Mouse (Mus musculus) midbrain, embryonic 16.5 days (tissue): ENCODE measurements around the gene Cfap73. TPM values are rescaled to one million over a fixed set of nuclear protein-coding genes. Genes with fewer than 3 reads are reported as not detected.

Source experiments
- ATAC-seq: fragments of 200-750 bp; cut with Nextera tagmentation; 2 replicates; pipeline ENCODE4 v1.8.0; 2017; ENCODE audit warnings: moderate TSS enrichment
- H3K27ac ChIP-seq: fragments of 300-500 bp; sonication (generic); 2 replicates; pipeline ENCODE4 v1.5.1; 2014; ENCODE audit warnings: mild to moderate bottlenecking, low read length, mixed read lengths
- H3K27me3 ChIP-seq: fragments of 300-500 bp; sonication (generic); 2 replicates; pipeline ENCODE4 v1.6.1; 2014; ENCODE audit warnings: low read depth, low read length, mixed read lengths; ENCODE audit not compliant: control insufficient read depth, insufficient read depth
- H3K36me3 ChIP-seq: fragments of 300-500 bp; sonication (generic); 2 replicates; pipeline ENCODE4 v1.6.1; 2014; ENCODE audit warnings: mild to moderate bottlenecking, low read length, moderate library complexity, mixed read lengths; ENCODE audit not compliant: control insufficient read depth, insufficient read depth
- H3K4me1 ChIP-seq: fragments of 300-500 bp; sonication (generic); 2 replicates; pipeline ENCODE4 v1.6.1; 2014; ENCODE audit warnings: mild to moderate bottlenecking, low read length, mixed read lengths; ENCODE audit not compliant: control insufficient read depth, insufficient read depth
- H3K4me2 ChIP-seq: fragments of 300-500 bp; sonication (generic); 2 replicates; pipeline ENCODE4 v1.6.1; 2014; ENCODE audit warnings: mild to moderate bottlenecking, low read length, mixed read lengths
- H3K4me3 ChIP-seq: fragments of 300-500 bp; sonication (generic); 2 replicates; pipeline ENCODE4 v1.5.1; 2014; ENCODE audit warnings: low read depth, mild to moderate bottlenecking, low read length, moderate library complexity, mixed read lengths
- H3K9ac ChIP-seq: fragments of 300-500 bp; sonication (generic); 2 replicates; pipeline ENCODE4 v1.6.1; 2014; ENCODE audit warnings: low read depth, low read length, mixed read lengths
- H3K9me3 ChIP-seq: fragments of 300-500 bp; sonication (generic); replicated peaks from 2 replicates; pipeline ENCODE4 v1.6.1; 2014; ENCODE audit warnings: mild to moderate bottlenecking, low read length, mixed read lengths; ENCODE audit not compliant: control insufficient read depth, poor library complexity, severe bottlenecking
- WGBS: fragments of 180-500 bp; shearing (Covaris S2); extraction: QIAGEN DNeasy Blood & Tissue Kit; methylation state at CpG from one replicate; pipeline ENCODE4 v1.1.7; 2014; 5-methylcytosine and 5-hydroxymethylcytosine counted together
- polyA plus RNA-seq: library from polyadenylated mRNA; unstranded; fragments of >200 nt; fragmentation: Nextera tagmentation; extraction: Ambion mirVana; gene quantifications from 2 replicates; pipeline ENCODE4 v1.2.1, GENCODE M21; 2015

Gene Cfap73
- polyA plus RNA-seq, 1 experiment from 2014 or later, result 1.2 TPM

DNA sequence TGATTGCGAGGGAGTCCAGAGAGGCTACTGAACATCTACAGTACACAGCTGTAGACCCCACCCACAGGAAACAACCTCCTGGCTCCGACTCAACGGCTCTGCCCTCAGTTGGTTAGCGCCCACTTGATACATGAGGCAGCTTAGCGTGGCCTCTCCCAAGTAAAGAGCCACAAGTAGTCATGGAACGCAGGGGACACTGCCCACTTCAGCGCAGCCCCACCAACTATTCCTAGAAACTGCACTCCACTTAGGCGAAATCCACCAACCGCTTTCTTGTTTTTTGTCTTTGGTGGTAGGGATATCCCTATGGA, 46.5 kb downstream of the Cfap73 start:
- Histone ChIP-seq H3K4me3 (peak overlapping the region; percentile 79), H3K27me3 (no peaks in the 10 kb centered on the region), H3K9ac (peak overlapping the region; percentile 92), H3K4me1 (peaks cover 12% of the 10 kb centered on the region), H3K27ac (no peak overlapping the region), H3K4me2 (peak overlapping the region; percentile 99), H3K9me3 (no peaks in the 10 kb centered on the region), H3K36me3 (peaks cover 3% of the 10 kb centered on the region; the same call in 1 of the 2 replicates)
- 34% methylated on average over 9 of the region's 9 CpGs for whole genome bisulfite sequencing
- ATAC-seq, result no peak

DNA sequence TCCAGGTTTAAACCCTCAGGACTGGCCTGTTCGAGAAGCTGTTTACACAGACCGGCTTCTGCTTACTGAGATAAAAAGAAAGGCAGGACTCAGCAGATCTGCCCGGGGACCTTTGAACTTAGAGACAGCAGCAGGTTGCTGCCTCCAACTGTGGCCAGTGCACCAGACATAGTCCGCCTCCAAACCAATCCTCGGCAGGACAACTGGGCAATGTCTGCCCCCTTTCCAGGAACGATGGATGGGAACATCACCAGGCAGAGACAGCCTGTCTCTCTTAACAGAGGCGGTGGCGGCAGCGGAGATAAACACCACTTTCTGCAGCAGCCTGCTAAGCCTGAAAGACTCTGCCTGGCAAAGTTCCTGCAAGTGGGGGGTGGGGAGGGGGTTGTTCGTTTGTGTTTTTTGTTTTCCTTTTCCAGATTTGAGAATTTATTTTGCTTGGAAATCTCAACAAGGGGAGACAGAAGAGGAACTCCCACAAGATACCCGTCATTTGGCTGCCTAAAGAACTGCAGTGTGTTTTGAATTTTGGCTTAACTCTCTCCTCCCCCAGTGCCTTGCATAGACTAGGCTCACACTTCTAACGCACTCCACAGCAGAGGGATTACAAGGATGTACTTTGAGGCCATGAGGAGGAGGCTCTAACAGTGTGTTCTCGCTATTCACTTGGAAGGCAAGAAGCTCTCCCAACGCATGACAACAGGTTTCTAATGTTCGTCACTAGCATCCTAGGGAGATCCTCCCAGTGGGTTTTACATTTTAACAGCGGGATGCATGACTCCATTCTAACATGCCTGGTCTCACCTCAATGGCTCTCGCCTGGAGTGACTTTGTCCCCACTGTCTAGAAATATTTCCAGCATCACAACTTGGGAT, 47.1 kb downstream of the Cfap73 start:
- H3K9me3 ChIP-seq, result no peaks in the 10 kb centered on the region
- no peak overlapping the region for H3K27ac ChIP-seq
- H3K27me3 ChIP-seq, result no peaks in the 10 kb centered on the region
- peaks cover 3% of the 10 kb centered on the region; the same call in 1 of the 2 replicates for H3K36me3 ChIP-seq
- H3K4me1 ChIP-seq, result peaks cover 12% of the 10 kb centered on the region
- H3K4me3 ChIP-seq, result peak overlapping the region; percentile 79; the same call in 1 of the 2 replicates
- ATAC-seq, result no peak
- H3K4me2 ChIP-seq, result peak overlapping the region; percentile 99
- no peak overlapping the region for H3K9ac ChIP-seq
- 8% methylated on average over 17 of the region's 17 CpGs for WGBS

DNA sequence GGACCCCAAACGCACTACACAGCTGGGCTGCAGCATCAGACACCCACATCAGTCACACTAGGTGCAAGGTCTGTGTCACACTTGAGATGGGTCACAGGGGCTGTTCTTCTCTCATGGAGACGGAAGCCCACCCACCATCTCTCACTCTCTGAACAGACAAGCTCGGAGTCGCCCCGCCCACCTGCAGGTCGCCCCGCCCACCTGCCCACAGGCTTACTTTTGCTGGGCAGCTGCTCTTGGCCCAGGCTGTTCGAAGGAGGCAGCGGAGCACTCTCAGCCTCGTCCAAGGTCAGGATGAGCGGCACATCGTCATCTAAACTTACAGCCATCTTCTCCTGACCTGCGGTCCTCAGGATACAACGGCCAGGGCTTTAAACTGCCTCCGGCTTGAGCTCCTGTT, 49.1 kb downstream of the Cfap73 start:
- H3K9ac ChIP-seq, result no peak overlapping the region
- no peak overlapping the region for H3K27ac ChIP-seq
- no peaks in the 10 kb centered on the region for H3K27me3 ChIP-seq
- H3K4me3 ChIP-seq, result no peak overlapping the region
- no peak for ATAC-seq
- 37% methylated on average over 15 of the region's 15 CpGs for WGBS
- peaks cover 12% of the 10 kb centered on the region for H3K4me1 ChIP-seq
- H3K36me3 ChIP-seq, result peaks cover 3% of the 10 kb centered on the region; the same call in 1 of the 2 replicates
- H3K9me3 ChIP-seq, result no peaks in the 10 kb centered on the region
- no peak overlapping the region for H3K4me2 ChIP-seq

DNA sequence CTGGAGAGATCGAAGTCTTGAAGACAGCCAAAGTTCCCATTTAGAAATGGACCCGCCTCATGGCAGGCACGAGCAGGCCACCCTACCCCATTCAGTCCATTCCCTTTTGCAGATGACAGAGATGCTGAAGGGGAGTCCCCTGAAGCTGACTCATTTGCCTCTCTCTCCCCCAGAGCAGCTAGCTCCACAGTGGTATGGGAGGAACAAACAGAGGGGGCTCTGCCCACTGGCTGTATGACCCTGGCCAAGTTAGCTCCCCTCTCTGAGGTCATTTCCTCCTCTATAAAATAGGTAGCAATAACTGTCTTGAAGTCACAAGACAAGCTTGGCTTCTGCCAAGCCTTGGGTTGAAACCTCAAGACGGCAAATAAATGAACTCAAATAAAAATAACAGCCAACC, 50.5 kb downstream of the Cfap73 start:
- H3K4me1 ChIP-seq, result peaks cover 9% of the 10 kb centered on the region
- peaks cover 3% of the 10 kb centered on the region; the same call in 1 of the 2 replicates for H3K36me3 ChIP-seq
- no peak overlapping the region for H3K9ac ChIP-seq
- 95% methylated on average over 4 of the region's 4 CpGs for WGBS
- no peak overlapping the region for H3K4me2 ChIP-seq
- H3K4me3 ChIP-seq, result no peak overlapping the region
- H3K27ac ChIP-seq, result no peak overlapping the region
- H3K9me3 ChIP-seq, result no peaks in the 10 kb centered on the region
- ATAC-seq, result no peak
- H3K27me3 ChIP-seq, result no peaks in the 10 kb centered on the region

- WGBS, result 86% methylated on average over 9 of the region's 9 CpGs
Measured at GRCm38 (mm10) chr5:120582002-120582401, 52.0 kb downstream of the Cfap73 start.

GRCm38 (mm10) chr5:120579898-120580626, 54.0 kb downstream of the Cfap73 start:
- peak overlapping the region; percentile 3; the same call in 1 of the 2 replicates for H3K9ac ChIP-seq
- 79% methylated on average over 26 of the region's 26 CpGs for WGBS
- H3K4me1 ChIP-seq, result no peaks in the 10 kb centered on the region; the same call in 1 of the 2 replicates
- no peaks in the 10 kb centered on the region for H3K27me3 ChIP-seq
- ATAC-seq, result no peak
- H3K27ac ChIP-seq, result no peak overlapping the region
- peaks cover 3% of the 10 kb centered on the region; the same call in 1 of the 2 replicates for H3K36me3 ChIP-seq
- H3K9me3 ChIP-seq, result no peaks in the 10 kb centered on the region
- no peak overlapping the region for H3K4me2 ChIP-seq
- no peak overlapping the region for H3K4me3 ChIP-seq

More at GRCm38 (mm10) chr5:120582002-120582401, 52.0 kb downstream of the Cfap73 start:
- H3K27me3 ChIP-seq, result no peaks in the 10 kb centered on the region
- no peaks in the 10 kb centered on the region for H3K9me3 ChIP-seq
- H3K9ac ChIP-seq, result no peak overlapping the region
- no peak overlapping the region for H3K4me3 ChIP-seq
- no peak overlapping the region for H3K27ac ChIP-seq
- ATAC-seq, result no peak
- peaks cover 3% of the 10 kb centered on the region; the same call in 1 of the 2 replicates for H3K36me3 ChIP-seq
- H3K4me1 ChIP-seq, result peaks cover 2% of the 10 kb centered on the region; the same call in 1 of the 2 replicates
- H3K4me2 ChIP-seq, result no peak overlapping the region

- no peak for ATAC-seq
- H3K9me3 ChIP-seq, result no peaks in the 10 kb centered on the region
- H3K4me2 ChIP-seq, result no peak overlapping the region
- no peak overlapping the region for H3K4me3 ChIP-seq
- H3K27me3 ChIP-seq, result no peaks in the 10 kb centered on the region
- H3K27ac ChIP-seq, result no peak overlapping the region
- peak overlapping the region; percentile 3; the same call in 1 of the 2 replicates for H3K9ac ChIP-seq
- peaks cover 3% of the 10 kb centered on the region; the same call in 1 of the 2 replicates for H3K36me3 ChIP-seq
- no peaks in the 10 kb centered on the region; the same call in 1 of the 2 replicates for H3K4me1 ChIP-seq
- 56% methylated on average over 26 of the region's 26 CpGs for WGBS
Measured at GRCm38 (mm10) chr5:120579211-120579897, 54.7 kb downstream of the Cfap73 start.

DNA sequence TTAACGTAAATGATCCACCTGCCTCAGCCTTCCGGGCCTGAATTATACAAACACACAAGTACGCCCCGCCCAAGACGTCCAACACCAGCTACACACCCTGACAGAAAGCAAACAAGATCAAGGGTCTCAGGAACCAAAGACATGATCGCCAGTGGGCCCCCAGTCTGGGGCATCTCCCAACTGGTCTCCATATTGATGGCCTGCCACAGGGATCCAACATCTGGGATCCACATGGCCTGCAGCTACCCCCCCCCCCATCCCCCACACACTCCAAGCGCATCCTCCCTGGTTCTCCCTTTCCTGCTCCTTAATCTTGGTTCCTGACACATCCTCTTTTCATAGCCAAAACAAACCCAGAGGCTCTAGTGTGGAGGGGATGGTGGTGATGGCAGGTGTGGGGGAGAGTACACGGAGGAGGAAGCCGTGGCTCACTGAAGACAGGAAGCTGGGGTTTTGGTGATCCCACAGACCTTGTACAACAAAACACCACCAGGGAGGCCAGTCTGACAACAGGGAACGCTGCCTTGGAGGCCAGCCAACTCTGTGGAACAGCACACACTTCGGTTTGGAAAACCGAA, 55.4 kb downstream of the Cfap73 start:
- no peaks in the 10 kb centered on the region for H3K27me3 ChIP-seq
- no peak overlapping the region for H3K27ac ChIP-seq
- no peak overlapping the region for H3K4me3 ChIP-seq
- H3K36me3 ChIP-seq, result 0 out of 2 replicates have a peak, but pooled peaks cover 3% of the 10 kb centered on the region
- 69% methylated on average over 12 of the region's 12 CpGs for WGBS
- H3K4me2 ChIP-seq, result no peak overlapping the region
- H3K4me1 ChIP-seq, result no peaks in the 10 kb centered on the region; the same call in 1 of the 2 replicates
- H3K9me3 ChIP-seq, result no peaks in the 10 kb centered on the region
- no peak for ATAC-seq
- no peak overlapping the region for H3K9ac ChIP-seq
